Mouse (Mus musculus): ENCODE results near the gene Pcsk5. TPM values are rescaled to one million over a fixed set of nuclear protein-coding genes. Genes with fewer than 3 reads are reported as not detected.
A peak's percentile ranks its signal among the peaks of the same experiment; 100 is the strongest.

The Pcsk5 gene
- 23.1 and 23.4 TPM in 2 replicates for polyA plus RNA-seq (2015; fragmentation: Nextera tagmentation; extraction: Ambion mirVana)

DNA sequence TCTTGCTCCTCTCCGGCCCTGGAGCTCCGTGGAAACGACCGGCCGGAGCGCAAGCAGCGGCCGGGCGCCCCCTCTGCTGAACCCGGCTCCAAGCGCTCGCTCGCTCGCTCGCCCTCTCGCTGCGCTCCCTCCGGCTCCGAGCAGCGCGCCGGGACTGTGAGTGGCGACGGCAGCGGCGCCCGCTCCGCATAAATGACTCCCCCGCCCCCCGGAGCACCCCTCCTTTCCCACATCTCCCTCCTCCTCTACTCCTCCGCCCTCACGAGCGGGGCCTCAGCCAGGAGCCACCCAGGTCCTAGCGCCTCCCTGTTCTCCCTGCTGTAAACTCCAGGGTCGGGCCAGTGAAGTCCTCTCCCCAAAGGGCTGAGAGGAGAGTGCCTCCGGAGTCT lies at the start of gene Pcsk5:
Gene Pcsk5 (minus strand): TSS at position 162 of the 389 bp plus-strand sequence.
- under 1% methylated on average over 35 of the region's 36 CpGs for WGBS
- Histone ChIP-seq H3K4me3 (peak within 1 kb of the TSS; percentile 76), H3K9ac (peak within 1 kb of the TSS; percentile 86), H3K27ac (peak within 1 kb of the TSS; percentile 92), H3K9me3 (no peaks in the 10 kb centered on the region), H3K4me2 (replicated peaks) (peak within 1 kb of the TSS; percentile 87), H3K4me1 (peaks cover 29% of the 10 kb centered on the region), H3K27me3 (peaks cover 15% of the 10 kb centered on the region), H3K36me3 (no peaks in the 10 kb centered on the region)
- ATAC-seq (ENCODE audit: low FRiP score, low read depth) = peak; percentile 92

DNA sequence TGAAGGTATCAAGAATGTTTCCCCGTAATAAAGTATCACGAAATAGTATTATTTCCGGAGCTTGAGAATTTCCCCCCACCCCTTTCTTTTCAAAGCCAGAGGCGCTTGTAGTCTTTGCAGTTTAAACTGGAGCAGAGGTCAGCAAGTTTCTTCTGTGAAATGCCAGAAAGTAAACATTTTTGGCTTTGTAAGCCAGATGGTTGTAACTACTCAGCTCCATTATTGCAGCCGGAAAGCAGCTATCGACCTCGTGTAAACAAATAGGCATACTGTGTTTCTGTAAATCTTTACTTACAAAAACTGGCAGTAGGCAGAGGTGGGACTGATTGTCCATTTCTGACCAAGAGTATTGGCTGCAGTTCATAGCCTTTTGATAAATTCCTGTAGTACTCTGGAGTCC lies 38.4 kb upstream of the Pcsk5 start:
- H3K27ac ChIP-seq = no peak overlapping the region
- H3K4me1 ChIP-seq = peaks cover 6% of the 10 kb centered on the region; the same call in 1 of the 2 replicates
- ATAC-seq (ENCODE audit: low FRiP score, low read depth) = no peak
- no peak overlapping the region for H3K4me2 ChIP-seq (replicated peaks)
- H3K4me3 ChIP-seq = no peak overlapping the region
- no peaks in the 10 kb centered on the region for H3K27me3 ChIP-seq
- no peak overlapping the region for H3K9ac ChIP-seq
- no peaks in the 10 kb centered on the region for H3K36me3 ChIP-seq
- WGBS = 39% methylated on average over 7 of the region's 7 CpGs
- H3K9me3 ChIP-seq = no peaks in the 10 kb centered on the region

DNA sequence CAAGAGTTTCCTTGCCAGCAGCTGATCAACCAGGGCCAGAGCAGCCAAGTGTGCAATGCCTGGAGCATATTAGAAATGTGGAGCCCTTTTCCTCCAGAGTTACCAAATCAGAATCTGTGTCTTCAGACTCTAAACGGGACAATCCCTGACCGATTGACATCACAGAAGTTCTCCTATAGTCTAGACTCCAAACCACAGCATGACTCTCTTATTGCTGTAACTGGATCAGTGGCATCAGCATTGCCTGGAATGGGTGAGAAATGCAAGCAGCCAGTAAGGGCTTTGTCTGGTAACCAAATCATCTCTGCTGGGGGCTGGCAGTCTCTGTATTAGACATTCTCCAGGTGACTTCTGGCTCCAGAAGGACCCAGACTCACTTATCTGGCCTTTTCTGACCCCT lies 37.0 kb upstream of the Pcsk5 start:
- Histone ChIP-seq H3K4me2 (replicated peaks) (no peak overlapping the region), H3K9ac (no peak overlapping the region), H3K9me3 (no peaks in the 10 kb centered on the region), H3K27ac (no peak overlapping the region), H3K4me1 (peaks cover 6% of the 10 kb centered on the region; the same call in 1 of the 2 replicates), H3K4me3 (no peak overlapping the region), H3K36me3 (no peaks in the 10 kb centered on the region), H3K27me3 (no peaks in the 10 kb centered on the region)
- ATAC-seq (ENCODE audit: low FRiP score, low read depth) = no peak
- WGBS = 45% methylated on average over 2 of the region's 2 CpGs

DNA sequence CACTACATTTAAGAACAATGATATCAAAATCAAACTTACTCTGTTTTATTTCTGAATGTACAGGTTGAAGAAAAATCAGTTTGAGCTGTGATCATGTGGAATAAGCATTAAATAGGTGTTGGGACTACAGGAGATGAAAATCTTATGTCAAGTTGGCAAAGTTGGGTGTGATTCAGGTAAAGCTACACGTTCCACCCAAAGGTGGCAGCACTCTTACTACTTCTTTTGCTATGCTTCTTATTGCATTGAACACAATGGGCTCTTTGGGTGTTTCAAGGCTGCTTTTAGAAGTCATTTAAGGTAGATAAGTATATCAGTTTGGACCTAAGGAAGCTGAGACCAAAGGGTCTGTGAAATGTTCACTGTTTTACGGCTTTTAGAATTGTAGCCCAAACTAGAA lies 36.3 kb upstream of the Pcsk5 start:
- no peaks in the 10 kb centered on the region for H3K9me3 ChIP-seq
- 43% methylated on average over 2 of the region's 2 CpGs for WGBS
- H3K27ac ChIP-seq = no peak overlapping the region
- H3K9ac ChIP-seq = no peak overlapping the region
- peaks cover 6% of the 10 kb centered on the region; the same call in 1 of the 2 replicates for H3K4me1 ChIP-seq
- H3K27me3 ChIP-seq = no peaks in the 10 kb centered on the region
- no peaks in the 10 kb centered on the region for H3K36me3 ChIP-seq
- H3K4me3 ChIP-seq = no peak overlapping the region
- H3K4me2 ChIP-seq (replicated peaks) = no peak overlapping the region
- ATAC-seq (ENCODE audit: low FRiP score, low read depth) = no peak

DNA sequence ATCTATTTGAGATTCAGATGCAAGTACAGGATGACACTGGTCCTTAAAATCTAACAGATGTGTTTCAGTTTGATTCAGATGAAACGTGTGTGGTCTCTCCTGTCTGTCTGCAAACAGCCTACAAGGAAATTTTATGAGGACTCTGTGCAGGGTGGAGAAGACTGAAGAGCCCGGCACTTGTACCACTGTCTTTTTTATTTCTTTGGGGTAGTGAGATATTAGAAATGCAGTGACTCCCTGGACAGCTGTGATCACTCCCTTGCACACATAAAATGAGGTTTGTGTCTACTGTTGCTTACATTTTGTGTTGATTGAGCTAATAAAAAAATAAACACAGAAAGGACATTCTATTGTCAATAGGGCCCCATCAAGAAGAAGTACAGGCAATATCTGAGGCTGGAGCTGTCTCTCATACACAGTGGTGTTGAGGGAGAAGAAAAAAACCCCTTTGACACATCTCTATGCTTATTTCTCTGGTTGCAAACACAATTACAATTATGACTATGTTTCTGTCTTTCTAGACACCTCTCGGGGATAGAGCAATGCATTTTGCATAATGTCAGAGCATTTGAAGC lies 29.0 kb upstream of the Pcsk5 start:
- Histone ChIP-seq H3K9ac (no peak overlapping the region), H3K36me3 (no peaks in the 10 kb centered on the region), H3K4me1 (no peaks in the 10 kb centered on the region), H3K27me3 (peaks cover 3% of the 10 kb centered on the region; the same call in 1 of the 2 replicates), H3K4me2 (replicated peaks) (no peak overlapping the region), H3K27ac (no peak overlapping the region), H3K9me3 (no peaks in the 10 kb centered on the region), H3K4me3 (no peak overlapping the region)
- WGBS = 68% methylated on average over 3 of the region's 3 CpGs
- no peak for ATAC-seq (ENCODE audit: low FRiP score, low read depth)

DNA sequence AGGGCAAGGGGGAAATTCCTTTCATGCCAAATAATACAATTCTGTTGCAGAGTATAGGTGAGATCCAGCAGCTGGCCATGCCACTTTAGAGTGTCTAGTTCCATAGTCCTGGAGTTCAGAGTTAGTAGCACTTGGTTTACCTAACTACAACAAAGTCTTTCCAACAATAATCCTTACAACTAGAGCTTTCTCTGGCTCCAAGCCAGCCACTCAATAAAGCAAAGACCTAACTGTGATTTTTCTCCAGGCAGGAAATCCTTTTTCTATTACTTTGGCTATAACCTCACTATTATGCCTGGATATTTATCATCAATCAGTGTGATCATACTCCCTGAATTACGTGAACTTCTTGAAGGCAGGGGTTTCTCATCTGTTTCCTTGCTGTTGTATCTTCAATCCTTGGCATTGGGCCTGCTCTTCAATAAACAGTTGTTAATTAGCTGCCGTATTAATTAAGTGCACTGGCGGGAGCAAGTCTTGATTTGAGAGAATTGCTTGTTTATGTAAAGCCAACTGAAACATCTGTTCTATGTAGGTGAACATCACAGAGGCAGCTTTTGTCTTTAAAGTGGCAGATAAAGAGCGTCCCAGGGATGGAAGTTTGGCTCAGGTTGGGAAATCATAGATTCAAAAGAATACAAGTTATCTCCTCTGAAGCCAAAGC lies 23.1 kb upstream of the Pcsk5 start:
- peak; percentile 40; the same call in 1 of the 2 replicates for ATAC-seq (ENCODE audit: low FRiP score, low read depth)
- no peak overlapping the region for H3K4me2 ChIP-seq (replicated peaks)
- WGBS = 38% methylated on average over 4 of the region's 4 CpGs

DNA sequence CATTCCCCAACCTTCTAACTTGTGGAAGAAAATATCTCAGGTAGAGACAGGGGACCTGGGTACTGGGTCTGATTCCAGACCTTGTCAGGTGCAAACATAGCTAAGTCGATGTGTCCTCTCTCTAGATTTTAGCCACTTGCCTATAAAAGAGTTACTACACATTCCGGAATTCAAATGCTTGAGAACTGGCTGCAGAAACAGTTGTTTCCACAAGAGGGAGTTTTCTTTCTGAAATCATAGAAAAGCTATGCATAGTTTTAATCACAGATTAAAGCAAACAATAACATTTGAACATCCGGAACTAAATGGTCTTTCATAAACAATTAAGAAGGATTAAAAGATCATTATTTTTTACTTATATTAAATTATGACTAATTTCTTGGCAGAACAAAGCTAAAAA lies 19.3 kb upstream of the Pcsk5 start:
- H3K4me1 ChIP-seq = peaks cover 10% of the 10 kb centered on the region
- no peaks in the 10 kb centered on the region for H3K36me3 ChIP-seq
- no peak overlapping the region for H3K4me2 ChIP-seq (replicated peaks)
- no peaks in the 10 kb centered on the region for H3K9me3 ChIP-seq
- H3K27ac ChIP-seq = no peak overlapping the region
- 52% methylated on average over 3 of the region's 3 CpGs for WGBS
- ATAC-seq (ENCODE audit: low FRiP score, low read depth) = no peak
- H3K4me3 ChIP-seq = no peak overlapping the region
- peaks cover 5% of the 10 kb centered on the region; the same call in 1 of the 2 replicates for H3K27me3 ChIP-seq
- H3K9ac ChIP-seq = no peak overlapping the region

More for the DNA sequence above, 23.1 kb upstream of the Pcsk5 start:
- H3K27ac ChIP-seq = no peak overlapping the region
- no peak overlapping the region for H3K9ac ChIP-seq
- H3K36me3 ChIP-seq = no peaks in the 10 kb centered on the region
- peaks cover 10% of the 10 kb centered on the region for H3K4me1 ChIP-seq
- peaks cover 5% of the 10 kb centered on the region; the same call in 1 of the 2 replicates for H3K27me3 ChIP-seq
- H3K4me3 ChIP-seq = no peak overlapping the region
- no peaks in the 10 kb centered on the region for H3K9me3 ChIP-seq

DNA sequence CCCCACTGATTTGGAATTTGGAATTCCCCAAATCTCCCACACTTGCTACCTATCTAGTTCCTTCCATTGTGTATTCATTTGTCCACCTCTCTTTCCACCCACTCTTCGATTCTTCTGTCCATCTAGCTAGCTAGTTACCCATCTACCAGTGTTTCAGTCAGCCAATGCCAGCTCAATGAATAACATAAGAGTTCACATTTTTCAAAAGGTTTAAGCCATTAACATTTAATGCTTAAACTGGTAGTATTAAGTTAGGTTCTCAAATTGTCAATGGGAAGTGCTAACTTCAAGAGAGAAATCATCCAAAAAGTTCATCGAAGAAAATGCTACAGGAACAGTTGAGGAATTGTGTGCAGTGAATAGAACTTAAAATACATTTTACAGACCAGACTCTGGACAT lies 11.0 kb upstream of the Pcsk5 start:
- Histone ChIP-seq H3K9ac (no peak overlapping the region), H3K4me3 (no peak overlapping the region), H3K4me1 (no peaks in the 10 kb centered on the region), H3K36me3 (no peaks in the 10 kb centered on the region), H3K9me3 (no peaks in the 10 kb centered on the region), H3K27me3 (peaks cover 4% of the 10 kb centered on the region; the same call in 1 of the 2 replicates), H3K4me2 (replicated peaks) (no peak overlapping the region), H3K27ac (no peak overlapping the region)
- 82% methylated on average over 2 of the region's 2 CpGs for WGBS
- no peak for ATAC-seq (ENCODE audit: low FRiP score, low read depth)

DNA sequence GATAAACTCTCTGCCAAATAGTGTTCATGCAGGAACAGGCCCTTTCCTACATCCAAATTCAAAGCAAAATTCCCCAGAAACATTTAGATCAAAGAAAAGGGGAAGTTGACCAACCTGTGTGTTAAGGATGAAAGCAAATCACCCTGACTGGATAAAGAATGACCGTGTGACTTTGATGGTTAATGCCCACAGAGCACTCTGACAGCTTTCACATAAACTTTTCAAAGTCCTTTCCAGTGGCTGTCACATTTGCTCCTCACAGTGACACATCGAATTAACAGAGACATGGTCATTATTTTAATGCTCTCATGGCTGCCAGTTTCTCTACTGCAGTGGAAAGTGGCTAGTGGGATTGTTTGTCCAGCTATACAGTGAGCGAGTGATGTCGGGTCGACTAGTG lies 8.5 kb upstream of the Pcsk5 start:
- 56% methylated on average over 5 of the region's 5 CpGs for WGBS
- H3K4me2 ChIP-seq (replicated peaks) = no peak overlapping the region
- no peak overlapping the region for H3K4me3 ChIP-seq
- H3K36me3 ChIP-seq = no peaks in the 10 kb centered on the region
- H3K27me3 ChIP-seq = peaks cover 4% of the 10 kb centered on the region; the same call in 1 of the 2 replicates
- no peak overlapping the region for H3K27ac ChIP-seq
- H3K4me1 ChIP-seq = no peaks in the 10 kb centered on the region
- H3K9ac ChIP-seq = no peak overlapping the region
- no peaks in the 10 kb centered on the region for H3K9me3 ChIP-seq
- ATAC-seq (ENCODE audit: low FRiP score, low read depth) = no peak

DNA sequence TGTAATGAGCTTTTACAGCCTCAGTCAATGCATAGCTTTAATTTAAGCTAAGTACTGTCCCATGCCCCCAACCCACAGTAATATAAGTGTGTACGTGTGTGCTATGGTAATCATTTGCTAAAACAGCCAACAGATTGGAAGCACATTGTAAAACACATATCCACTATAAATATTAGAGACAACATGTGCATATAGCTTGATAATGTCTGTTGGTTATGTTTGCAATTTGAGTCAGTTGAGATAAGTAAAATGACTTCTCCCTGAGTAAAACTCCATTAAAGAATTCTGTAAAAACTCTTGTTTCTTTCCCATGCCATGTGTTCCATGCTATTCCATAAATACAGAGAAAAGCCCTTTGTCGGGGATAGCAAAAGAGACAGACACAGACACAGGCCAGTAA lies 4.2 kb upstream of the Pcsk5 start:
- ATAC-seq (ENCODE audit: low FRiP score, low read depth) = no peak
- 68% methylated on average over 2 of the region's 2 CpGs for WGBS

DNA sequence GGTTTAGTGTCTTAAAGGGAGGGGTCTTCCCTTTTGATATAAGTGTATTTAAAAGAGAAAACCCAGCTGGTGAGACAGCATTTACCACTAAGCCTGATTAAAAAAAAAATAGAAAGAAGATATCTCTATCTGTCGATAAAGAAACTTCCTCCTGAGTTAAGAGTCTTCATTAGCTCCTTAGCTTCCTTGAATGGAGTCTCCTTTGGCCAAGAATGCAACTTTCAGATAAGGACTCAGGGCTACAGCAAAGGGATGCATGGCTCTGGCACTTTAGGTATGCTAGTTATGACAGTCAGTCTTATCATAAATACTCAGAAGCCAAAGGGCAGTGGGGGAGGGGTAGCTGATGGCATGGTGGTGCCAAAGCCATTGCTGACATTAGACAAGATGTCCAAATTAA lies 2.4 kb upstream of the Pcsk5 start:
- 70% methylated on average over 1 of the region's 1 CpGs for WGBS
- no peak overlapping the region for H3K9ac ChIP-seq
- no peak for ATAC-seq (ENCODE audit: low FRiP score, low read depth)

More for the DNA sequence above, 4.2 kb upstream of the Pcsk5 start:
- no peaks in the 10 kb centered on the region for H3K9me3 ChIP-seq
- no peaks in the 10 kb centered on the region for H3K36me3 ChIP-seq
- H3K27ac ChIP-seq = no peak overlapping the region
- H3K4me1 ChIP-seq = peaks cover 8% of the 10 kb centered on the region
- H3K4me3 ChIP-seq = no peak overlapping the region
- H3K4me2 ChIP-seq (replicated peaks) = no peak overlapping the region
- no peak overlapping the region for H3K9ac ChIP-seq
- peaks cover 19% of the 10 kb centered on the region for H3K27me3 ChIP-seq

DNA sequence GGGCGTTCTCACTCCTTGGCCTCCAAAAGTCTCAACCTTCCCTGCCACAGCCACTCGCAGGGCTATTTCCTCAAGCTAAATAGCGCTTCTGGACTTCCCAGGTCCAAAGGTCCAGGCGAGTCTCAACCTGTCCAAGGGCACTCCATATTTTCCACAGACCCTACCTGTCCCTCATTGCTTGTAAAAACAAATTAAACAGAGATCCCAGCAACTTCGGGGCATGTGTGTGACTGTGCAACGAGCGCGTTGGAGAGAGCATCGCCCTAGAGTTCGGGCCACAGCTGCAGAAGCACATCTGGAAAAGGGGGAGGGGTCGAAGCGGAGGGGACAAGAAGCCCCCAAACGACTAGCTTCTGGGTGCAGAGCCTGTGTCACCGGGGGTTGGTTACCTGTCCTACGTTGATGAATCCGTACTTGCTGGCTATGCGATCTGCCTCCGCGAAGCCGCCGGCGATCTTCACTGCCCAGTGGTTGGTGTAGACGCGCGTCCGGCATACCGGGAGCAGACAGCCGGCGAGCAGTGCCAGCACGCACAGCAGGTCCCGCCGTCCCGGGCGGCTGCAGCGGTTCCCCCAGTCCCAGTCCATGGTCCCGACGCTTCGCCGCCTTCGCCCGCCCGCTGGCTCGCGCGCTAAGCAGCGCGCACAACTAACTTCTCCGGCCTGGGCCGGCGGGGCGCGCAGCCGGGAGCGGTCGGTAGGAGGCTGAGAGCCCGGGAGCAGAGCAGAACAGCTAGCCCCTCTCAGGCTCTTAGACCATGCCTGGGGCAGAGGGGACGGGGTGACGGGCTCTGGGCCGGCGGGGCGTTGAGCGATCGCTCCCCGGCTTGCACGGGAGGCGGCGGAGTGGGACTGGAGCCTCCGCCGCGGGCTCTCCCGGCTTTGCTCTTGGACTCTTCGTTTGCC lies 614 bp downstream of the Pcsk5 start:
- peak overlapping the region; percentile 87 for H3K4me2 ChIP-seq (replicated peaks)
- H3K36me3 ChIP-seq = no peaks in the 10 kb centered on the region
- peak; percentile 85 for ATAC-seq (ENCODE audit: low FRiP score, low read depth)
- H3K9me3 ChIP-seq = no peaks in the 10 kb centered on the region
- peak overlapping the region; percentile 86 for H3K9ac ChIP-seq
- peak overlapping the region; percentile 92 for H3K27ac ChIP-seq
- peaks cover 15% of the 10 kb centered on the region for H3K27me3 ChIP-seq
- WGBS = under 1% methylated on average over 69 of the region's 72 CpGs
- H3K4me3 ChIP-seq = peak overlapping the region; percentile 76
- H3K4me1 ChIP-seq = peaks cover 29% of the 10 kb centered on the region

More for the DNA sequence above, 2.4 kb upstream of the Pcsk5 start:
- Histone ChIP-seq H3K27ac (no peak overlapping the region), H3K4me3 (no peak overlapping the region), H3K36me3 (no peaks in the 10 kb centered on the region), H3K4me2 (replicated peaks) (no peak overlapping the region), H3K4me1 (peaks cover 19% of the 10 kb centered on the region), H3K27me3 (peaks cover 15% of the 10 kb centered on the region), H3K9me3 (no peaks in the 10 kb centered on the region)

All from limb, embryonic 13.5 days (tissue).